Mouse (Mus musculus): ENCODE measurements around the gene Fgfr2. TPM values are rescaled to one million over a fixed set of nuclear protein-coding genes. Genes with fewer than 3 reads are reported as not detected.

Gene Fgfr2
- polyA plus RNA-seq, 1 experiment from 2014 or later = 110 TPM

DNA sequence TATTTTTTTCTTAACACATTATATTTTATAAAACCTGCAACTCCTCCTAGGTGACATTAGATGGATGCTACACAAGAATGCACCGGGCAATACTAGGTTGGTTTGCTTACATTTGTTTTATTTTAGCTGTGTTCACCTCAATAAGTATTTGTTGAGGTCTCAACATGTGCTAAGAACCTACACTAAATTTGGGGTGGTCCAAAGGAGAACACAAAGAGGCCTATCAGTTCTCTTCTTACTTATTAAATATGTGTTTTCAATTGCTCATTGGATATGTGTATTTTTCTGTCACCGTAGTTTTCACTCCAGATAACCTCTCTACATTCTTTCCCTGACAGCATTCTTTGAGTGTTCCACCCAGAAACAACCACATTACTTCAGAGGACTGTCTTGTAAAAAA, 1565.4 kb downstream of the Fgfr2 start:
- 20% methylated on average over 2 of the region's 2 CpGs for WGBS
- H3K27me3 ChIP-seq (replicated peaks; ENCODE audit: insufficient read depth, low read length) = peaks cover 56% of the 10 kb centered on the region
- ATAC-seq = no peak

GRCm38 (mm10) chr7:131556541-131557271, 1566.4 kb downstream of the Fgfr2 start:
- Histone ChIP-seq H3K9me3 (ENCODE audit: low read length) (no peaks in the 10 kb centered on the region), H3K36me3 (ENCODE audit: insufficient read depth, low read length) (no peaks in the 10 kb centered on the region), H3K27ac (ENCODE audit: low read length) (no peak overlapping the region), H3K4me2 (replicated peaks; ENCODE audit: low read depth, low read length) (no peak overlapping the region), H3K9ac (replicated peaks; ENCODE audit: low read depth) (no peak overlapping the region), H3K27me3 (replicated peaks; ENCODE audit: insufficient read depth, low read length) (peaks cover 66% of the 10 kb centered on the region), H3K4me1 (ENCODE audit: insufficient read depth, low read depth, low read length) (peaks cover 7% of the 10 kb centered on the region), H3K4me3 (ENCODE audit: low read depth, low read length) (0 out of 2 replicates have a peak overlapping the region, but pooled peaks have one; percentile 2)
- WGBS = under 1% methylated on average over 37 of the region's 37 CpGs
- no peak for ATAC-seq
- TF ChIP-seq CTCF (IDR thresholded peaks at IDR 0.05) = no peak
- TF ChIP-seq EP300 (IDR thresholded peaks at IDR 0.05) = no peak
- no peak for DNase-seq (ENCODE audit: low spot score)

More for the DNA sequence above, 1565.4 kb downstream of the Fgfr2 start:
- Histone ChIP-seq H3K27ac (ENCODE audit: low read length) (no peak overlapping the region), H3K36me3 (ENCODE audit: insufficient read depth, low read length) (no peaks in the 10 kb centered on the region), H3K9ac (replicated peaks; ENCODE audit: low read depth) (no peak overlapping the region), H3K4me2 (replicated peaks; ENCODE audit: low read depth, low read length) (no peak overlapping the region), H3K4me3 (ENCODE audit: low read depth, low read length) (no peak overlapping the region), H3K9me3 (ENCODE audit: low read length) (no peaks in the 10 kb centered on the region), H3K4me1 (ENCODE audit: insufficient read depth, low read depth, low read length) (peaks cover 7% of the 10 kb centered on the region)
- TF ChIP-seq EP300 (IDR thresholded peaks at IDR 0.05) = no peak
- no peak for TF ChIP-seq CTCF (IDR thresholded peaks at IDR 0.05)
- no peak for DNase-seq (ENCODE audit: low spot score)

GRCm38 (mm10) chr7:131556116-131556515, 1567.0 kb downstream of the Fgfr2 start:
- 2% methylated on average over 9 of the region's 9 CpGs for WGBS
- no peak for TF ChIP-seq CTCF (IDR thresholded peaks at IDR 0.05)
- TF ChIP-seq EP300 (IDR thresholded peaks at IDR 0.05) = no peak
- peaks cover 7% of the 10 kb centered on the region for H3K4me1 ChIP-seq (ENCODE audit: insufficient read depth, low read depth, low read length)
- H3K9ac ChIP-seq (replicated peaks; ENCODE audit: low read depth) = no peak overlapping the region
- no peak for ATAC-seq
- no peak for DNase-seq (ENCODE audit: low spot score)
- H3K9me3 ChIP-seq (ENCODE audit: low read length) = no peaks in the 10 kb centered on the region
- H3K27me3 ChIP-seq (replicated peaks; ENCODE audit: insufficient read depth, low read length) = peaks cover 72% of the 10 kb centered on the region
- H3K27ac ChIP-seq (ENCODE audit: low read length) = no peak overlapping the region
- peak overlapping the region; percentile 37; the same call in 1 of the 2 replicates for H3K4me2 ChIP-seq (replicated peaks; ENCODE audit: low read depth, low read length)
- no peak overlapping the region for H3K4me3 ChIP-seq (ENCODE audit: low read depth, low read length)
- H3K36me3 ChIP-seq (ENCODE audit: insufficient read depth, low read length) = no peaks in the 10 kb centered on the region

DNA sequence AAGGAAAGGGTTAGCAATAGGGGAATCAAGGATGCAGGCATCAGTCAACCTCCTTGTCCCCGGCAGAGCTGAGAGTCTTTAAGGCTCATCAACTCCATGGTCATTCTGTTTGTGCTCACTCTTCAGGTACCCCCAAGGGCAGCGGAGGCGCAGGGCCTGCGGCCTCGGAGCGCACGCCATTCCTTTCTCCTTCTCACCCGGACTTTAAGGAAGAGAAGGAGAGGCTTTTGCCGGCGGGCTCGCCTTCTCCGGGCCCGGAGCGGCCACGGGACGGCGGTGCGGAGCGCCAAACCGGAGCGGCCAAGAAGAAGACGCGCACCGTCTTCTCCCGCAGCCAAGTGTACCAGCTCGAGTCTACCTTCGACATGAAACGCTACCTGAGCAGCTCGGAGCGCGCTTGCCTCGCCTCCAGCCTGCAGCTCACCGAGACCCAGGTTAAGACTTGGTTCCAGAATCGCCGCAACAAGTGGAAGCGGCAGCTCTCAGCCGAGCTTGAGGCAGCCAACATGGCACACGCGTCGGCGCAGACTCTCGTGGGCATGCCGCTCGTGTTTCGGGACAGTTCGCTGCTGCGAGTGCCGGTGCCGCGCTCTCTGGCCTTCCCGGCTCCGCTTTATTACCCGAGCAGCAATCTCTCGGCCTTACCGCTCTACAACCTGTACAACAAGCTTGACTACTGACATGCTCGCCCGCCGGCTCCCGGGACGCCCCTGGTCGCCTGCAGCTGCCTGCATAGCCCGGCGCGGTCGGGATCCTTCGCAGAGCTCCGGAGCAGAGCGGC, 1567.7 kb downstream of the Fgfr2 start:
- Histone ChIP-seq H3K9ac (replicated peaks; ENCODE audit: low read depth) (no peak overlapping the region), H3K4me3 (ENCODE audit: low read depth, low read length) (0 out of 2 replicates have a peak overlapping the region, but pooled peaks have one; percentile 14), H3K36me3 (ENCODE audit: insufficient read depth, low read length) (no peaks in the 10 kb centered on the region), H3K9me3 (ENCODE audit: low read length) (no peaks in the 10 kb centered on the region), H3K4me2 (replicated peaks; ENCODE audit: low read depth, low read length) (peak overlapping the region; percentile 37; the same call in 1 of the 2 replicates), H3K27me3 (replicated peaks; ENCODE audit: insufficient read depth, low read length) (peaks cover 79% of the 10 kb centered on the region), H3K27ac (ENCODE audit: low read length) (no peak overlapping the region), H3K4me1 (ENCODE audit: insufficient read depth, low read depth, low read length) (peaks cover 7% of the 10 kb centered on the region)
- DNase-seq (ENCODE audit: low spot score) = no peak
- TF ChIP-seq EP300 (IDR thresholded peaks at IDR 0.05) = no peak
- peak; percentile 23 for TF ChIP-seq CTCF (IDR thresholded peaks at IDR 0.05)
- under 1% methylated on average over 68 of the region's 68 CpGs for WGBS
- ATAC-seq = no peak

- WGBS = 2% methylated on average over 36 of the region's 45 CpGs
- Histone ChIP-seq H3K27ac (ENCODE audit: low read length) (no peak overlapping the region), H3K9me3 (ENCODE audit: low read length) (no peaks in the 10 kb centered on the region), H3K27me3 (replicated peaks; ENCODE audit: insufficient read depth, low read length) (peaks cover 84% of the 10 kb centered on the region), H3K4me3 (ENCODE audit: low read depth, low read length) (peak overlapping the region; percentile 29), H3K4me1 (ENCODE audit: insufficient read depth, low read depth, low read length) (peaks cover 7% of the 10 kb centered on the region), H3K36me3 (ENCODE audit: insufficient read depth, low read length) (no peaks in the 10 kb centered on the region), H3K9ac (replicated peaks; ENCODE audit: low read depth) (no peak overlapping the region), H3K4me2 (replicated peaks; ENCODE audit: low read depth, low read length) (peak overlapping the region; percentile 51)
- ATAC-seq (peak; percentile 19), DNase-seq (ENCODE audit: low spot score) (no peak)
- TF ChIP-seq CTCF (IDR thresholded peaks at IDR 0.05) = no peak
- TF ChIP-seq EP300 (IDR thresholded peaks at IDR 0.05) = no peak
Observed at GRCm38 (mm10) chr7:131554341-131555180, 1568.6 kb downstream of the Fgfr2 start.
